7 mouse cellular contexts compared by ENCODE assay signal in the genomic region with DNA sequence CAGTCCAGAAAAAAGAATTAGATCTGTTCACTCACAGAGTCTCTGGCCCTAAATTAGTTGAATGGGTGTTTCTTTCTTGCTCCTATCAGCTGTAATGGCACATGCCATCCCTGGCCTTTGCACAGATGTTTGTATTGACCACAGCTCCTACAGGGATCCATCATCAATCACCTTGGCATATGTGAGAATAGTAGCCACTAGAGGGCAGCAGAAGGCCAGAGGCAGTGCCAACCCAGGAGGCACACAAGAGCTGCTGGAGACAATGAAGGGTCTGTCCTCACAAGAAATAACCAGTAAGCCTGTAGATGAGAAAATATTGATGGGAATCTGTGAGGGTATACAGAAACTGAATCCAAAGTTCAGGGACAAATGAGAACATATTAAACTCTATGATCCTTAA. TPM values are rescaled to one million over a fixed set of nuclear protein-coding genes. Genes with fewer than 3 reads are reported as not detected.
DNase-seq lines count a peak whose midpoint lies in the region; ATAC-seq and TF ChIP-seq lines count a peak whose summit lies in the region.

No protein-coding gene starts in this region.

- no peaks in the 10 kb centered on the region for H3K36me3 ChIP-seq in lung, postnatal 0 days (ENCODE audit: insufficient read depth, low read length)

- H3K9me3 ChIP-seq in lung, postnatal 0 days (ENCODE audit: low read length), result no peaks in the 10 kb centered on the region

- H3K4me1 ChIP-seq in lung, postnatal 0 days (ENCODE audit: insufficient read depth, low read depth, low read length), result no peaks in the 10 kb centered on the region

- no peak for DNase-seq in Patski (ENCODE audit: low read depth, low spot score)
- DNase-seq in cerebellum, adult 9-11 months, result peak; percentile 73
- DNase-seq in gastrocnemius, adult 8-10 months (ENCODE audit: low spot score in 2 of 2), result peak; percentile 5 to 6
- DNase-seq in kidney, postnatal 25 days, result peak; percentile 53 to 72
- DNase-seq in lung, postnatal 0 days (ENCODE audit: low spot score), result peak; percentile 48
- DNase-seq in right cerebral cortex, postnatal 10 days (ENCODE audit: low spot score in 2 of 2), result peak; percentile 35 to 47

- TF ChIP-seq CTCF in Patski (IDR thresholded peaks at IDR 0.05), result peak; percentile 90
- TF ChIP-seq CTCF in lung, postnatal 0 days (IDR thresholded peaks at IDR 0.05), result peak; percentile 91

- TF ChIP-seq EP300 in lung, postnatal 0 days (IDR thresholded peaks at IDR 0.05), result no peak

- H3K4me3 ChIP-seq in lung, postnatal 0 days (ENCODE audit: low read depth, low read length), result no peak overlapping the region

- peaks cover 25% of the 10 kb centered on the region for H3K27me3 ChIP-seq in Patski
- no peaks in the 10 kb centered on the region for H3K27me3 ChIP-seq in lung, postnatal 0 days (replicated peaks; ENCODE audit: insufficient read depth, low read length)

- ATAC-seq in CD4-positive, CD25-positive, alpha-beta regulatory T cell, adult 4 months, result peak; percentile 97
- ATAC-seq in Patski, result peak; percentile 76
- peak; percentile 37; the same call in 1 of the 2 replicates for ATAC-seq in lung, postnatal 0 days

- no peak overlapping the region for H3K9ac ChIP-seq in lung, postnatal 0 days (replicated peaks; ENCODE audit: low read depth)

- no peak overlapping the region for H3K27ac ChIP-seq in lung, postnatal 0 days (ENCODE audit: low read length)

- CTCF ChIA-PET in Patski (lab: Charles Lee), result interaction anchor here (0.5 to 4.6 kb wide), 17 partner anchors 10 to 403 kb away, joined by 3 to 32 read pairs (median 4); no protein-coding TSS in a partner anchor

- in situ Hi-C loops in Patski (cut with MboI; ENCODE audit: low pct_unique_long_range_greater_than_20kb), result loop anchor here (5.0 to 10.0 kb wide), 2 partner anchors 127 to 229 kb away; no protein-coding TSS in a partner anchor

- POLR2A ChIA-PET in Patski (lab: Charles Lee), result no interaction called here

- no peak overlapping the region for H3K4me2 ChIP-seq in lung, postnatal 0 days (replicated peaks; ENCODE audit: low read depth, low read length)

RNA-seq across cellular contexts. Expression of gene Ermn, which starts 2.7 kb away (rescaled TPM):
- polyA plus RNA-seq in CD4-positive, CD25-positive, alpha-beta regulatory T cell, adult 4 months (2017; shearing (Covaris generic)), result under 1 TPM in 1 of 2 experiments, not detected in 1; 0.17 TPM
- not detected for polyA plus RNA-seq in Patski (2021)
- total RNA-seq in gastrocnemius, adult 8-10 months (2022), result not detected
- polyA plus RNA-seq in lung, postnatal 0 days (2015; fragmentation: Nextera tagmentation; extraction: Ambion mirVana), result 0.04 TPM in 1 of 2 replicates, not detected in the other

RNA-seq across cellular contexts. Expression of gene Galnt5, which starts 57.7 kb away (rescaled TPM):
- not detected for polyA plus RNA-seq in CD4-positive, CD25-positive, alpha-beta regulatory T cell, adult 4 months (2017; shearing (Covaris generic))
- polyA plus RNA-seq in Patski (2021), result not detected
- 1 to 10 TPM; 1.1 to 1.5 (median 1.2) TPM for total RNA-seq in gastrocnemius, adult 8-10 months (2022)
- polyA plus RNA-seq in lung, postnatal 0 days (2015; fragmentation: Nextera tagmentation; extraction: Ambion mirVana), result 0.33 and 0.68 TPM in 2 replicates

Comparison
In these comparisons a context has a peak if more than half of its experiments do, and no peak if none do; other contexts are left out.
1. ATAC-seq: peak in every context shown above with its lines; median percentile 97 in CD4-positive, CD25-positive, alpha-beta regulatory T cell, adult 4 months; 76 in Patski; 37 in lung, postnatal 0 days.